Mouse (Mus musculus): ENCODE data around the gene Epb41l2. TPM values are rescaled to one million over a fixed set of nuclear protein-coding genes. Genes with fewer than 3 reads are reported as not detected.

The Epb41l2 gene
- 100 to 1,000 TPM; 104 to 132 (median 122) TPM for total RNA-seq (2022)

DNA sequence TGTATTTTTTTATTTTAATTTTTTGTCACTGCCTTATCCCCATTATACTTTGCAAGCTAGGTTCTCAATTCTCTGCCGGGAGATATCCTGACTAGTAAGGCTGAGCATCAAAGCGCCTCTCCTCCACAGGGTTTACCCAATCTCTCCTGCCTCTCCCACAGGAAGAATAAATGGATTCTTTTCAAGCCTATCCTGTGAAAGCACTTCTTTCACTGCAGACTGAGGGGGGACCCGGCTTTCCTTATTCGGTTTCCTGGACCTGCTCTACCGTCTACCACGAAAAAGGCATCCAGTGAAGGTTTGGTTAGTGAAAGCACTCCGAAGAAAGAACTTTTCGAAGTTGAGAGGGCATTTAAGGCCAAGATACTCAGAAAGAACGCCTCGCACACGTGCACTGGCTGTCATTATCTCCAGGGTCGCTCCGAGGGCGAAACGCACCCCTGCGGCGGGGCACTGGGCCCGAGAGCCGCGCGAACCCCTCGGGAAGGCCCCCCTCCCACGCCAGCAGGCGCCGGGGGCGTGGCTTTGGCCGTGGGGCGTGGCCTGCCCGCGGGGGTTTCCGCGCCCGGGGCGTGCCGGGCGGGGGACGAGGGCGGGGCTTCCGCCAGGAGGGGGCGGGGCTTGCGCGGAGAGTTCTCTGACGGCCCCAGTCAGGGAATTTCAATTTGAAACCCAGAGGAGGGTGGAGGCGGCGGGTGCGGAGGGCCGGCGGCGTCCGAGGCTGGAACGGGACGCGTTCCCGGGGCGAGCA, at the start of gene Epb41l2:
Gene Epb41l2, plus strand, starts transcription at position 591 of the 751 bp plus-strand sequence.
- peak; percentile 78 to 79 for DNase-seq (ENCODE audit: low spot score in 2 of 2)

DNA sequence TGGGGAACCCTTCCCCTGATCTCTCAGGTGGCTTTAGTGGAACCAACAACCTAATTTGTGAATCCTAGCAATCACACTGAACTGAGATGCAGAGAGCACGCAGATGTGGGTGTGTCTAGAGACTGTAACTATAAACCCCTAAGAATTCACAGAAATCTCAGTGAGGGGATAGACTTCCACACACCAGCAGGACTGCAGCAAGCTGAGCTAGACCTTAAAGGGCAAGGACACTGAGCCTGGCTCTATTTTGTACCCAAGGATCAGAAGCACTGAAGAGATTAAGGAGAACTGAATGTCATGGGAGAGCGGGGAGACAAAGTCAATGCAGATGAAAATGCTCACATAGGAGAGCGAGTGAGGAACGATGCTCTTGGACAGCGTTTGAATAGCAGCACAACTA, 49.6 kb upstream of the Epb41l2 start:
- DNase-seq (ENCODE audit: low spot score in 2 of 2): no peak

- DNase-seq (ENCODE audit: low spot score in 2 of 2): no peak
Measured at GRCm38 (mm10) chr10:25310736-25311135, 48.9 kb upstream of the Epb41l2 start.

DNA sequence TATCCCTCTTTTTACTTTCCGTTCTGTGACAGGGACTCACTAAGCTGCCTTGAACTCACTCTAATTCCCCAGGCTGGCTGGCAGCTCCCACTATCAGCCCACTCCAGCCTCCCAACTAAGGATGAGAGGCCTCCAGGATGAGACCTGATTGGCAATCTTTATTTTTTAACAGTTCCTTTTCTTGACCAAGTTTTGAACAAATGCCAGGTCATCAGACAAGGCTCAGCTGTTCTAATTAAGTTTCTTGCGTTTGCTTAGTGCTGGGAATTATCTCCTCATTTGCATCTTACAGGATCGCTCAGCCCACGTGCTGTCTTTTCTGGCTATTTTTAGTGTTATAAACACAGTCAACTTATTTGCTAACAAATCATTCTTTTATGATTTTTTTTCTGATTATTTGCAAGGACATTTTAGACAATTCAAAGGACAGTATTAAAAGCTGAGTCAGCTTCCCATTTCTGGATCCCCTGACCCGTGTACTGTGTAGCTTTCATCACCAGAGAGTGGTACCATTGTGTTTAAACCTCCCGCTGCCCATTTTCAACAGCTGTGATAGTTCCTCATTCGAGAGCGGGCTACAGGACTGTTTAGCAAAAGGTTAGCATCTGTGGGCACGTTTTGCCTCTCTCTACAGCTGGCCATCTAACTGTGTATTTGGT, 47.9 kb upstream of the Epb41l2 start:
- no peak for DNase-seq (ENCODE audit: low spot score in 2 of 2)

GRCm38 (mm10) chr10:25313856-25314584, 45.6 kb upstream of the Epb41l2 start:
- DNase-seq (ENCODE audit: low spot score in 2 of 2): no peak

DNA sequence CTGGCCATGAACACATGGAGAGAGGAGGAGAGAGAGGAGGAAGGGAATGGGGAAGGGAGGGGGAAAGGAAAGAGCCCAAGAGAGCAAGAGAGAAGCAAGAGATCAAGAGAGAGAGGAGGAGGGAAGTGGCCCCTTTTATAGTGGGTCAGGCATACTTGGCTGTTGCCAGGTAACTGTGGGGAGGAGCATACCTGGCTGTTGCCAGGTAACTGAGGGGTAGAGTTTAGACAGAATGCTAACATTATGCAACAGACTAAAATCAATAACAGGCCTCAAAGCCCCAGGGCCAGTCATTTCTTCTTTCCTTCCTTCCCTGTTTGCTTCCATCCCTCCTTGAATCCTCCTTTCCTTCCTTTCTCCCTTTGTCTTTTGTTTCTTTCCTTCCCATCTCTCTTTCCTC, 41.9 kb upstream of the Epb41l2 start:
- DNase-seq (ENCODE audit: low spot score in 2 of 2): no peak

DNA sequence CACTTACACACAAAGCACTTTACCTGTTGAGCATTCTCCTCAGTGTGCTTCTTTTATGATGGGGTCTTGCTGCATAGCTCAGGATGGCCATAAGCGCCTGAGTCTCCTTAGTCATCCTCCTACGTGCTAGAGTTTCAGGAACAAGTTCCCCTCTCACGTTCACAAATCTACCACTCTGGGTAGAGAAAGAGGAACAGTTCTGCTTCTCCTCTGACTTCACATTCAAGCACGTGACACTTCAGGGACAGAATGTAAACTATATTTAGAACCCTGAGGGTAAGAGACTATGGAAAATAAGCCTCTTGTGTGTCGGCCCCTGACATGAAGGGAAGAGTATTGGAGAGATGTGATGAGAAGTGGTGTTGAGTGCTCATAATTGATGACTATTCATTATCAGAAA, 41.2 kb upstream of the Epb41l2 start:
- DNase-seq (ENCODE audit: low spot score in 2 of 2): no peak

DNA sequence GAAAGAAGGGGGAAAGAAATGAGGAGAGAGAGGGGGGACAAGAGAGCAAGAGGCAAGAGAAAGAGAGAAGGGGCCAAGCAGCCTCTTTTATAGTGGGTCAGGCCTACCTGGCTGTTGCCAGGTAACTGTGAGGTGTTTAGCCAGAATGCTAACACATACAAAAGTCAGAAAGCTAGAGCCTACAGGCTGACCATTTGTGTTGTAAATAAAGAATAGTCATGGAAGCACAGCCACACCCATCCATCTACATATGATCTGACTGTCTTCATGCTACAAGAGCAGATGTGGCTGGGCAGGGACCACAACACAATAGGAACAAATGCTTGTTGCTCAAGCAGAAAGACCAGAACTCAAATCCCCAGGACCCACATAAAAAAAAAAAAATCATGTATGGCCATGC, 40.1 kb upstream of the Epb41l2 start:
- no peak for DNase-seq (ENCODE audit: low spot score in 2 of 2)

DNA sequence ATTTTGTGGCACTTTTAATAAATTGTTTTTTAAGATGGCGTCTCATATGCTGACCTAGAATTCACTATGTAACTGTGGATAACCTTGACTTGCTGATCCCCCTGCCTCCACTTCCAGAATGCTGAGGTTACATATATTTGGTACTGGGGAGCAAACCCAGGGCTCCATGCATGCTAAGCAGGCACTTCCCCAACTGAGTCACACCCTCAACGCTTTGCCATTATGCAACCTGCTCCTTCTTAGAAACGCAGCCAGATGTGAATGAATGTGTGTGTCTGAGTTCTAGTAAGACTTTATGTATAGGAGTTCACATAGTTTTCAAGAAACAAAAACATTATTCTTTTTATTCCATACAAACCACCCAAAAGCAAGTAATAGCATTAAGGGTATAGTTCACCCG, 38.4 kb upstream of the Epb41l2 start:
- DNase-seq (ENCODE audit: low spot score in 2 of 2): no peak

DNA sequence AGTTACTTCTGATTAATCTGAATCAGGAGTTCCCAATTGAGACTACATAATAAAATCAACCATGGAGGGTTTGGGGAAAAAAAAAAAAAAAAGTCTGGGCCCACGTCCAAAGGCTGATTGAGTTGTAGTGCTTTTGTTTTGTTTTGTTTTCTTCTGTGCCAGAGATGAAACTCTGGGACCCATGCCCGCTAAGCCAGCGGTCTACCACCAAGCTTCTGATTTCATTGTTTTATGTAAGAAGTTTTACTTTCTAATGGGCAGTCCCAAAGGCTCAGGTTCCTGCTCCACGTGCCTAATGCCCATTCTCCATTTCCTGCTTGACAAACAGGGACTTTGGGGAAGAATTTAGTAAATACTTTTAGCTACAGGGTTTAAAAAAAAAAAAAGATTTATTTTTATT, 33.9 kb upstream of the Epb41l2 start:
- no peak for DNase-seq (ENCODE audit: low spot score in 2 of 2)

DNA sequence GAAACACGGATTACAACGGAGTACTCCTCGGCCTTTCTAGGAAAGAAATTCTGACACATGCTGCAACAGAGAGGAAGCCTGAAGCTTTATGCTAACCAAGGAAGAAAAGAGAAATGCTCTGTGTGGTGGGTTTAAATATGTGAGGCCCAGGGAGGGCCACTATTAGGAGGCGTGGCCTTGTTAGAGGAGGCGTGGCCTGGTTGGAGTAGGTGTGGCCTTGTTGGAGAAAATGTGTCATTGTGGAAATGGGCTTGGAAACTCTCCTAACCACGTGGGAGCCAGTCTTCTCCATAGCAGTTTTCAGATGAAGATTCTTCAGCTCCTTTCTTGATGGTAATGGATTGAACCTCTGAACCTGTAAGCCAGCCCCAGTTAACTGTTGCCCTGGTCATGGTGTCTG, 32.1 kb upstream of the Epb41l2 start:
- DNase-seq (ENCODE audit: low spot score in 2 of 2): no peak

- DNase-seq (ENCODE audit: low spot score in 2 of 2): peak in 1 of 2 experiments; percentile 18
Measured at GRCm38 (mm10) chr10:25330094-25330493, 29.5 kb upstream of the Epb41l2 start.

DNA sequence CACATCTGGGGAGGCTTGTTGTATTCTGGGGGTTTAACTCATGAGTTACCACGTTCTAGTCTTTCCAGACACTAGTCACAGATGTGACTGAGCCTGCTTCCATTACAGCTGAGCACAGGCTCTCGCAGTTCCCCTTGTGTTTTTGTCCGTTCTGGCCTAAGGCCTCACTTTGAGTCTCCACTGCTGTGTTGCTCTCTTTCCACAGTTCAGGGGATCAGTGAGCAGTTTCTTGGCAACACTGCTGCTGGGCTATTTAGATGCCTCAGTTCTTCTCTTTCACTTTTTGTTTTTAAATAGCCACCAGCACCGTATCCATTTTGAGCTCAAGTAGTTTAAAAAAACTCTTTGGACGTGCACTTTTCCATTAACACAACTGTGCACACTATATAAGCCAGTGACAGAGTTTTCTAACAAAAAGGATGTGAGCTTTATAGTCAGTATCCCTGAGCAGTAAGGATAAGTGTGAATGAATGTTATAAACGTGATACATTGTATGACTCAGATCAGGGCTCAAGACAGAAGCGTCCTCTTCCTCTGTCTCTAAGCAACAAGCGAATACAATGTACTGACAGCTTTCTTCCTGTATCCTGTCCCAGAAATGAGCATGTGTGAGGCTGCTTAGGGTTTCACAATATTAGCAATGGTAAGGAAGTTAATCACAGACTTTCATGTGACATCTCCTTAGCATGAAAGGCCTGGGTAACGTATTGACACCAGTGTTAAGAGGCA, 28.1 kb upstream of the Epb41l2 start:
- DNase-seq (ENCODE audit: low spot score in 2 of 2): no peak

GRCm38 (mm10) chr10:25333390-25334079, 26.1 kb upstream of the Epb41l2 start:
- DNase-seq (ENCODE audit: low spot score in 2 of 2): no peak

- DNase-seq (ENCODE audit: low spot score in 2 of 2): no peak
Measured at GRCm38 (mm10) chr10:25340675-25341074, 18.9 kb upstream of the Epb41l2 start.

GRCm38 (mm10) chr10:25342801-25343200, 16.8 kb upstream of the Epb41l2 start:
- no peak for DNase-seq (ENCODE audit: low spot score in 2 of 2)

DNA sequence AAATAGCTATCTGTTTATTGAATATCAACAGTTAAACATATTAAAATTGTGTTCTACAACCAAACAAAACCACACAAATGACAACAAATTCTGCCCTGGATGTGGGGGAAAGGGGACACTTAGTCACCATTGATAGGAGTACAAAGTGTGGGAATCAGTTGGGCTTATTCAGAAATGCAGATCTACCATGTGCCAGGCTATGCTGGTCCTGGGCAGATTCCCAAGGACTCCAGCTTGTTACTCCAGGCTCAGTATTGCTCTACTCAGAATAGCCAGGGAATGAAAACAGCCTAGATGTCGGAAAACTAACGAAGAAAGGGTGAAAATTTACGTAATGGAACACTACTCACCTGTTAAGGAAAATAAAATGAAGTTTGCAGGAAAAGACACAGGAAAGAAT, 5.7 kb upstream of the Epb41l2 start:
- DNase-seq (ENCODE audit: low spot score in 2 of 2): no peak

DNA sequence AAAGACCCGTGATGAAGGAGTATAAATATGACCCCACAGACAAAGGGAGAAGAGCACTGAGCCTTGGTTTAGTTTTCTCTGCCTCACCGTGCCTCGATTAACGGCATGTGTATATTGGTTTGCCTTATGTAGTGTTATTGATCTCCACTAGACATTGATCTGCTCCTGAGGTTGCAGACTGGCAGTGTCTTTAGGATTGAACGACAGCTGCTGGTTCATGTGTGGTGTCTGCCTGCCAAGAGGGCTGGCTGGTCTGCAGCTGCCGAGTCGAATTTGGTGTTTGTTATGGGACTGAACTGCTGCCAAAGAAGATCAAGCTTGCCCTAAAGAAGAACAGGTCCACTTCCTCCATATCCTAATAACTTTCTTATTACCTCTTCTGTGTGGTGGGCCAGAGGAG, 5.2 kb upstream of the Epb41l2 start:
- DNase-seq (ENCODE audit: low spot score in 2 of 2): no peak

GRCm38 (mm10) chr10:25359959-25360811, 587 bp downstream of the Epb41l2 start:
- DNase-seq (ENCODE audit: low spot score in 2 of 2): no peak

- no peak for DNase-seq (ENCODE audit: low spot score in 2 of 2)
Measured at GRCm38 (mm10) chr10:25362235-25362634, 2.6 kb downstream of the Epb41l2 start.
